Mouse (Mus musculus): ENCODE data around the gene Myh9. TPM values are rescaled to one million over a fixed set of nuclear protein-coding genes. Genes with fewer than 3 reads are reported as not detected.

Myh9 gene
- total and polyA plus RNA-seq, 3 experiments = 30.4 to 111 (median 88.3) TPM

DNA sequence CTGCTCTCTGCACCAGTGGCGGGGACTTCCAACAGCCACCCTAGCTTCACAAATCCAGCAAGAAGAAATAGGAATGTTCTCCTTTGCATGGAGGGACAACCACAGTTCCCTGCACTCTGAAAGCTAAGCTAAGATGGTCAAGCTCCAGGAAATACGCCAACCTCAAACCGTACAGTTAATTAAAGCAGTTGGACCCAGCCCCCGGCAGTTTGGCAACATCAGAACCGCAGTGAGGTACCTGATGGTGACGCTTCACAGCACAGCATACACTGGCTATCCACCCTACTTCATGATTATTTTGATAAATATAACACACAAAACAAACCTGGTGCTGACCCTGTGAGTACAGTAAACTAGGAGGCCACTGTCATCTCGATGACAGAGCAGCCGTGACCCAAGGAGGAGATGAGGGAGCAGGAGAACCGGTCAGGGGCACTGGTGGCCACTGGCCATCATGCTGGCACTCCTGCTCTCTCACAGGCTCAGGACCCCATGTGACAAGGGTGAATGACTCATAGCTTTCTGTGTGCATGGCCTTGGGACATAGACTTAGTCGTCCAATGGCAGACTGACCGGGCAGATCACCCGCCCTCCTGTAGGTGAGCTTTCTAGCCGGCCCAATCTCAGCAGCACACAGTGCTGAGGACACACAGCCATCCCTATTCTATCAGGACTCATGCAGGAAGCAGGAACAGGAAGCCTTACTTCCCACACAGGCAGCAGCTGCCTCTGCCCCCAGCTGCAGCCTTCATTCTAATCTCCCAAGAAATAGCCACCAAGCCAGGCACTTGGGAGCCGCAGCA lies 44.2 kb downstream of the Myh9 start:
- intact Hi-C loops (cut with DNase I) = loop anchor here (1.0 to 5.0 kb wide), 3 partner anchors 17 to 119 kb away; partner anchors contain the start of gene Myh9
- WGBS = 32% methylated on average over 14 of the region's 14 CpGs

DNA sequence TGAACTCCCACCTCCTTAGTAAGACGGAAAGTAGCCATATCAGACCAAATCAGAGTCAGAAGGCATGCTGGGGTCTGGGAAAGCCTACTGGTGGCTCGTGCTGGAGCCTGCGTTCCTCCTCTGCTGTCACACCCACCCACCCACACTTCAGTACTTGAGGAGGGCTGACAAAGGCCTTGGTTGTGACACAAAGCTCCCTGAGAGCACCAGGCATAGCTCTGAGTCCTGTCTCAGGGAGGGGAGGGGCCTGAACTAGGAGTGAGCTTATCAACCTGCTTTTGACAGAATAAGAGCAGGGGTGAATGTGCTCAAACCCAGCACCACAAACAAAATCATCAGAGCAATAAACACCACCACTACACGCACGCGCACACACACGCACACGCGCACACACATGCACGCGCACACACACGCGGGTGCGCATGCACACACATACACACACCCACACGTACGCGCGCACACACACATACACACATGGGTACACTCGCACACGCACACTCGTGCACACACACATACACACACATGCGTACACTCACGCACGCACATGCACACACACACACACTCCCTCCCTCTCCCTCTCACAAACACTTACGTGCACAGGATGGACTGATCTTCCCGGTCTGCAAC lies 45.5 kb downstream of the Myh9 start:
- H3K27ac ChIP-seq = no peak overlapping the region; the same call in 1 of the 2 replicates
- 89% methylated on average over 26 of the region's 26 CpGs for WGBS
- no peak for TF ChIP-seq POLR2A (IDR thresholded peaks at IDR 0.05; ENCODE audit: insufficient read depth, low read depth, low read length)
- H3K36me3 ChIP-seq (ENCODE audit: control insufficient read depth, insufficient read depth, low read length) = peaks cover 8% of the 10 kb centered on the region; the same call in 1 of the 2 replicates
- peaks cover 40% of the 10 kb centered on the region for H3K4me1 ChIP-seq (ENCODE audit: control insufficient read depth, insufficient read depth, low read length)
- H3K27me3 ChIP-seq (ENCODE audit: control insufficient read depth, insufficient read depth, low read length) = no peaks in the 10 kb centered on the region
- H3K79me2 ChIP-seq (replicated peaks; ENCODE audit: control insufficient read depth, insufficient read depth, low read length) = peaks cover 6% of the 10 kb centered on the region
- H3K4me3 ChIP-seq = no peak overlapping the region
- intact Hi-C loops (cut with DNase I) = loop anchor here (5.0 kb wide), 1 partner anchor 121 kb away; no protein-coding TSS in a partner anchor
- no peak overlapping the region for H3K9ac ChIP-seq (ENCODE audit: low read depth, low read length)
- no peak for DNase-seq

More for the DNA sequence above, 44.2 kb downstream of the Myh9 start:
- peaks cover 44% of the 10 kb centered on the region for H3K4me1 ChIP-seq (ENCODE audit: control insufficient read depth, insufficient read depth, low read length)
- H3K27ac ChIP-seq = peak overlapping the region; percentile 84
- peaks cover 6% of the 10 kb centered on the region for H3K79me2 ChIP-seq (replicated peaks; ENCODE audit: control insufficient read depth, insufficient read depth, low read length)
- H3K4me3 ChIP-seq = no peak overlapping the region
- DNase-seq = peak in 1 of 2 experiments; percentile 60
- TF ChIP-seq POLR2A (IDR thresholded peaks at IDR 0.05; ENCODE audit: insufficient read depth, low read depth, low read length) (no peak), EP300 (IDR thresholded peaks at IDR 0.05; ENCODE audit: insufficient read depth, low read depth, low read length) (0 out of 2 replicates have a peak, but pooled peaks have one; percentile 66), CTCF (IDR thresholded peaks at IDR 0.05) (peak; percentile 26)
- peaks cover 8% of the 10 kb centered on the region for H3K36me3 ChIP-seq (ENCODE audit: control insufficient read depth, insufficient read depth, low read length)
- no peak overlapping the region; the same call in 1 of the 2 replicates for H3K9ac ChIP-seq (ENCODE audit: low read depth, low read length)
- no peaks in the 10 kb centered on the region for H3K27me3 ChIP-seq (ENCODE audit: control insufficient read depth, insufficient read depth, low read length)

DNA sequence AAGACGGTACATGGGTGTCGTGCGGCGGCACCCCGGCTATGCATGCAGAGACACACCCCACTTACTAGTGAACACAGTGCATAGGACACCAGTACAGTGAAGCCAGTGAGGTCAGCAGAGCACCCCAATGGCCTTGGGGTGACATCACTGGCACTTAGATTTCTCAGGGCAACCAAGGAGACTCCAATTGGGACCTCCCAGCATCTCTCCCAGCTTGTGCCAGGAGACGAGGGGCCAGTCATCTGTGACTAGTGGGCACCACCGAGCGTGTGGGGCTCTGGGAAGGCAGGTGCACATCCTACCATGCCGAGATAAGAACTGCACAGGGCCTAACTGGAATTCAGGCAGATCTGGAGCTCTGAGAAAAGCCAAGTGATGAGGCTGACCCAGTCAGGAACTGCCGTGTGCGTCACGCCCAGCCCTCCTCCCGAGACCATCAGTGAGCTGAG lies 47.0 kb downstream of the Myh9 start:
- no peak for DNase-seq
- peaks cover 6% of the 10 kb centered on the region for H3K79me2 ChIP-seq (replicated peaks; ENCODE audit: control insufficient read depth, insufficient read depth, low read length)
- intact Hi-C loops (cut with DNase I) = loop anchor here (5.0 kb wide), 1 partner anchor 122 kb away; no protein-coding TSS in a partner anchor
- 73% methylated on average over 13 of the region's 13 CpGs for WGBS
- no peak overlapping the region for H3K9ac ChIP-seq (ENCODE audit: low read depth, low read length)
- H3K4me1 ChIP-seq (ENCODE audit: control insufficient read depth, insufficient read depth, low read length) = peaks cover 28% of the 10 kb centered on the region
- no peaks in the 10 kb centered on the region for H3K27me3 ChIP-seq (ENCODE audit: control insufficient read depth, insufficient read depth, low read length)
- no peak overlapping the region for H3K4me3 ChIP-seq
- H3K27ac ChIP-seq = peak overlapping the region; percentile 2; the same call in 1 of the 2 replicates
- no peak for TF ChIP-seq CTCF (IDR thresholded peaks at IDR 0.05)
- TF ChIP-seq EP300 (IDR thresholded peaks at IDR 0.05; ENCODE audit: insufficient read depth, low read depth, low read length) = no peak
- TF ChIP-seq POLR2A (IDR thresholded peaks at IDR 0.05; ENCODE audit: insufficient read depth, low read depth, low read length) = no peak
- peaks cover 2% of the 10 kb centered on the region for H3K36me3 ChIP-seq (ENCODE audit: control insufficient read depth, insufficient read depth, low read length)

GRCm38 (mm10) chr15:77794138-77794907 lies 47.7 kb downstream of the Myh9 start:
- no peak for DNase-seq
- no peak for TF ChIP-seq POLR2A (IDR thresholded peaks at IDR 0.05; ENCODE audit: insufficient read depth, low read depth, low read length)
- no peak for TF ChIP-seq CTCF (IDR thresholded peaks at IDR 0.05)
- TF ChIP-seq EP300 (IDR thresholded peaks at IDR 0.05; ENCODE audit: insufficient read depth, low read depth, low read length) = no peak
- intact Hi-C loops (cut with DNase I) = no loop called here
- Histone ChIP-seq H3K27ac (no peak overlapping the region), H3K4me3 (no peak overlapping the region), H3K27me3 (ENCODE audit: control insufficient read depth, insufficient read depth, low read length) (no peaks in the 10 kb centered on the region), H3K79me2 (replicated peaks; ENCODE audit: control insufficient read depth, insufficient read depth, low read length) (peaks cover 6% of the 10 kb centered on the region), H3K9ac (ENCODE audit: low read depth, low read length) (no peak overlapping the region), H3K4me1 (ENCODE audit: control insufficient read depth, insufficient read depth, low read length) (peaks cover 24% of the 10 kb centered on the region), H3K36me3 (ENCODE audit: control insufficient read depth, insufficient read depth, low read length) (peaks cover 2% of the 10 kb centered on the region; the same call in 1 of the 2 replicates)
- 85% methylated on average over 13 of the region's 13 CpGs for WGBS

DNA sequence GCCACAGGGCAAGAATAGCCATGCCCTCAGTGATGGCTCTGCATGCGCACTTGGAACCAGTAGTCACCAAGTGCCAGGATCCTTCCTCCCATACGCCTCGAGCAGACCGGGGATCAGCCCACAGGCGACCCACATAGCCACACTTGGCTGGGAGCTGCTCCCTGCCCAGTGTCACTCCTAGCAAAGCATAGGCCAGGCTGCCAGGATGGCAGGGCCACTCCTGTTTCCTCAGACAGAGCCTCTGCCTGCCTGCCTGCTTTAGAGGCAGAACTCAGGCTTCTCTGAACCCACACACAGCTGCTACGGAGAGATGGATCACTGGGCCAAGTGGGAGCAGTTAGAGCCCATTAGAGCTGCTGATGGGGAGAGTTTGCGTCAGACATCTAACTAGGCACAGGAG lies 48.4 kb downstream of the Myh9 start:
- DNase-seq = no peak
- Histone ChIP-seq H3K79me2 (replicated peaks; ENCODE audit: control insufficient read depth, insufficient read depth, low read length) (peaks cover 6% of the 10 kb centered on the region), H3K27ac (no peak overlapping the region), H3K9ac (ENCODE audit: low read depth, low read length) (no peak overlapping the region), H3K27me3 (ENCODE audit: control insufficient read depth, insufficient read depth, low read length) (no peaks in the 10 kb centered on the region), H3K4me3 (no peak overlapping the region), H3K4me1 (ENCODE audit: control insufficient read depth, insufficient read depth, low read length) (peaks cover 16% of the 10 kb centered on the region), H3K36me3 (ENCODE audit: control insufficient read depth, insufficient read depth, low read length) (peaks cover 6% of the 10 kb centered on the region)
- intact Hi-C loops (cut with DNase I) = no loop called here
- WGBS = 73% methylated on average over 7 of the region's 7 CpGs
- TF ChIP-seq POLR2A (IDR thresholded peaks at IDR 0.05; ENCODE audit: insufficient read depth, low read depth, low read length) (no peak), CTCF (IDR thresholded peaks at IDR 0.05) (no peak), EP300 (IDR thresholded peaks at IDR 0.05; ENCODE audit: insufficient read depth, low read depth, low read length) (no peak)
